Mouse (Mus musculus) T-cell, adult 66 days (primary cell): ENCODE data around the gene Bckdha. TPM values are rescaled to one million over a fixed set of nuclear protein-coding genes. Genes with fewer than 3 reads are reported as not detected.

Experiments
- total RNA-seq, 2 experiments: library from RNA; stranded (reverse); gene quantifications; 3 replicates in 1 of 2; 4 replicates in 1 of 2; pipeline ENCODE4 v1.2.4; 2023

Gene Bckdha
- 10 to 100 TPM; 23.2 to 24.9 TPM for total RNA-seq

DNA sequence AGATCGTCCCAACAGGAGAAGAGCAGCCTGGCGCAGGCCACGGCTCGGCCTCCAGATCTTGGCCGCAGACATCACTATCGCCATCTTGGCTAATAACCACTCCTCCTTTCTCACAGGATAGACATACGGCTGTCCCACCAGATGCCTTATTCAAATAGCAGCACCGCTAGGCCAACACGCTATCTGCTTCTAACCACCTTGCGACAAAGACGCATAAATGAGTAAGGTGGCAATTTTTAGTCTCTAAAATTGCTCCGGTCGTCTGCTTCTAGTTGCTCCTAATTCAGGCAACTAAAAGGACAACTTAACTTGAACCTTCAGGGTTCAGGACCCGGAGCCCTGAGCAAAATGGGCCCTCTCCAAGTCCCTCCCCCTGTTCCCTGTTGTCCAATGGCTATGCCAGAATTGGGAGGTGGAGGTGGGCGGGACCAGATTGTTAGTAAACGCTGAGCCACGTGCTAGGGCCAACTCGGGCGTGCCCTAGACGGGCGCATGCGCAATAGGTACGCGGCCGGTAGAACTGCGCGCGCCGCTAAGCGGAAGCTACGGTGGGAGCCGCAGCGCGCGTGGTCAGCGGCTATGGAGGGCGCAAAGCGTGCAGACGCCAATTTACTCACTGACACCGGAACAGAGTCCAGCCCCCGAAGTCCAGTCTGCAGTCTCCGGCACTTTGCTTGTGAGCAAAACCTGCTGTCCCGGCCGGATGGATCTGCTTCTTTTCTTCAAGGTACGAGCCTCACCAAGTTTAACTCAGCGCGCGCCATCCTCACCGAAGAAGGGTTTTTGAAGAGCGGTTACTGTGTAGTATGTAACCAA, at the start of gene Bckdha, which contains the start of gene Exosc5:
Bckdha (minus strand) TSS at position 325 of the 816 bp plus-strand sequence.
Exosc5 (plus strand) TSS at position 508 of the 816 bp plus-strand sequence.

DNA sequence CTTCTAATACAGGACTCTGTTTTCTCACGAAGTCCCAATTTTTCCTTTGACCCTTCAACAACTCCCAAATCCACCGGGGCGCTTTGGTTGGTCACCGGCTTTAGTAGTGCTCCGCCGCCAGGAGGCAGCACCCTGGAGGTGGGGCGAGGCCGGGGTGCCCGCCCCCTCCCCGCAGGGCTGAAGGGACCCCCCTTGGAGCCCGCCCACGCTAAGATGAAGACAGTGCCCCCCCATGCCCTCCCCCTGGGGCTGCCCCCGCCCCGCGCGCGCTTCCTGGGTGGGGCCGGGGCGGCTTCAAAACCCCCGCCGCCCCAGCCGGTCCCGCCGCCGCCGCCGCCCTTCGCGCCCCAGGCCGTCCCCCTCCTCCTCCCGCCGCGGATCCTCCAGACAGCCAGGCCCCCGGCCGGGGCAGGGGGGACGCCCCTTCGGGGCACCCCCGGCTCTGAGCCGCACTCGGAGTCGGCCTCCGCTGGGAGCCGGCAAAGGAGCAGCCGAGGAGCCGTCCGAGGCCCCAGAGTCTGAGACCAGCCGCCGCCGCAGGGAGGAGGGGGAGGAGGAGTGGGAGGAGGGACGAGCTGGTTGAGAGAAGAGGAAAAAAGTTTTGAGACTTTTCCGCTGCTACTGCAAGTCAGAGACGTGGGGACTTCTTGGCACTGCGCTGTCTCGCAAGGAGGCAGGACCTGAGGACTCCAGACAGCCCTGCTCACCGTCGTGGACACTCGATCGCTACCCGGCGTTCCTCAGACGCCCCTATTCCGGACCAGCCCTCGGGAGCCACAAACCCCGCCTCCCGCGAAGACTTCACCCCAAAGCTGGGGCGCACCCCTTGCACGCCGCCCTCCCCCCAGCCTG, 28.1 kb upstream of the Bckdha start, which contains the start of gene Tgfb1:
Tgfb1 (plus strand) TSS at position 323 of the 852 bp plus-strand sequence.

DNA sequence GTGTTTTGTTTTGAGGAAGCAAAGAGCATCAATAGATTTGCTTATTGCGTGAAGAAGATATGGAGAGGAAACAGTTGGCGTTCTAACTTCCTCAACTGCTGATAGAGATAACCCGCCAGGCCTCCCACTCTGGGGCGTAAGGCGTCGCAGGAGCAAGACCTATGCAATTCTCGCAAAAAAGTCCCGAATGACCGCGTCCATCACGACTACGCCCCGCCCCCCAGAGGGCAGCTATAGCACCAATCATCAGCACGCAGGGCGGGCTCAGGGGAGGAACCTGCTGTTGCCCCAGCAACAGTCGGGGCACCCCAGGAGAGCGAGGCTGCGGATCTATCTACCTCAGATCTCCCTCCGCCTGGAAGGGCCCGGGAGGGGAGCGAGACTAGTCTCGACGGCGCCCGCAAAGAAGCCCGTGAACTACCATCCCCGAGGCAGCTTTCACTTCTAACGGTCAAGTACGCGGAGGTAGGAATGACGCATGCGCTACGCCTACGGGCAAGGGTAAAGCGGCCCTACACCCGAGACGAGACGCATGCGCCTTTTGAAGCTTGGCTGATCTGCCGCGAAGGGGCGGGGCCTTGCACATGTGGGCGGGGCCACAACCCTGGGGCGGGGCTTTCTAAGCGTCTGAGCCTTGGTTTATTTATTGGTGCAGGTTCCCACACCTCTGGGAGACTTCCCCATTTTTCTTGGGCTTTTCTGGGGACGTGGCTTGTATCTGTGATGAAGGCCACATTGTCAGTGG, 21.9 kb upstream of the Bckdha start, which contains the start of gene B9d2:
B9d2 (plus strand) TSS at position 267 of the 745 bp plus-strand sequence.

DNA sequence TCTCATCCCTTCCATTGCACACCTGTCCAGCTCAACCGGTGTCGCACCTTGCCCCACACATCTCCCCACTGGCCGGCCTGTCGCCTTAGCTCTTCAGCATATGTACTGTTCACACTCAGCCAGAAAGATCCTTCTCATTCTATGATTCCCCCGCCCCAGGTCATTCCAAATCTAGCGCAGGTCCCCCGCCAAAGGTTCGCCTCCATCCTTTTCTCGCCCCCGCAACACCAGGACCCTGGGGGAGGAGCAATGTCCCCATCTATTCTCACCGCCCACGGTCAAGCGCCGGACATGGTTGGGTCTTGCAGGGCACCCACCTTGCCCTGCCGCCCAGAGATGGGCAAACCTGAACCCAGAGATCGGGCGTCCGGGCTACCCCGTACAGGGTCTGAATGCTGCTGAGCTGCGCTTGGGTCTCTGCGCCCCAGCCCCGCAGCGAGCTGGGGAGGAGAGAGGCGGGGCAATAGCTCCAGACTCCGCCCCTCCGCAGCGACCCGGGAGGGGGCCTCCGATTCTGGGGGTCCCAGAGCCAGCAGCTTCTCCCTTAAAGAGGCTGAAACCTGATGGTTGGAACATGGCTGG, 16.0 kb upstream of the Bckdha start, which contains the start of gene Tmem91:
Tmem91 (minus strand) TSS at position 448 of the 582 bp plus-strand sequence.

DNA sequence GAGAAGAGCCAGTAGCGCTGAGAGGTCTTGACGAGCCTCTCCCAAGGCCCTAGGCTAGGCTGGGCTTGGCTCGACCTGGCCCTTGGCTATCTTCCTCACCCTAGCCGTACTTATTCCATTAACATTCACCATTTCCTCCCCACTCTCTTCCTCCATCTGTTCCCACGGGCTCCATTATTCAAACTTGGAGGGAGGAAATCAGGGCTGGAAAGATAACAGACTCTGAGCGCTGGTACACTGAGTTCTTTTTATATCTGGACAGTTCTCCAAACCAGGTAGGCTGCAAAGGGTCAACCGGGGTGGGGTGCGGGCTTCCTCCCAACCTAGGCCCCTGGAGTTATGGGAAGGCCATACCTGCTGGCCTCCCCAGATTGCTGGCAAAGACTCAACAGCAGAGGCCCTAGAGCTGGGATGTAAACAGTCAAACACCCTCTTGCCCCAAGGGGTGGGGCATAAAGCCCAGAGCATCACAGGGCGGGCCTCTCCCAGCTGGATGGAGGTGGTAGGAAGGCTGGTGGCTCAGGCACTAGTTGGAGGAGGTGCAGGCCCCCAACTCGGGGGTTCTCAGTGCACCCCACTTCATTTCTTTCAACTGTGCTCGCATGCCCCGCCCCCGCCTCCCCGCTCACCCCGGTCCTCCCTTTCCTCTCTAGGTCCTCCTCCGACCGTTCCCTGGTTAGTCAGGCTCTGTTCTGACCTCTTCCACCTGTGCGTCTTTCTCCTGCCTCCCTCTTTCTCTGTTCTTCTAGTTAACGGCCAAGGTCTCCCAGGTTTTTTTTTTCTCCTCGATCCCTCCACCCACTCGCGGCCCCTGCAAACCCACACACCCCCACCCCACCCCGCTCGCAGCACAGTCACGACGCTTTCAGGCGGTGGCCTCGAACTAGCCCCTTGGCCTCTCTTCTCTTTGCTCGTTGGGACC, 32.0 kb downstream of the Bckdha start, which contains the start of gene B3gnt8:
B3gnt8 (plus strand) TSS at position 146 of the 922 bp plus-strand sequence.

DNA sequence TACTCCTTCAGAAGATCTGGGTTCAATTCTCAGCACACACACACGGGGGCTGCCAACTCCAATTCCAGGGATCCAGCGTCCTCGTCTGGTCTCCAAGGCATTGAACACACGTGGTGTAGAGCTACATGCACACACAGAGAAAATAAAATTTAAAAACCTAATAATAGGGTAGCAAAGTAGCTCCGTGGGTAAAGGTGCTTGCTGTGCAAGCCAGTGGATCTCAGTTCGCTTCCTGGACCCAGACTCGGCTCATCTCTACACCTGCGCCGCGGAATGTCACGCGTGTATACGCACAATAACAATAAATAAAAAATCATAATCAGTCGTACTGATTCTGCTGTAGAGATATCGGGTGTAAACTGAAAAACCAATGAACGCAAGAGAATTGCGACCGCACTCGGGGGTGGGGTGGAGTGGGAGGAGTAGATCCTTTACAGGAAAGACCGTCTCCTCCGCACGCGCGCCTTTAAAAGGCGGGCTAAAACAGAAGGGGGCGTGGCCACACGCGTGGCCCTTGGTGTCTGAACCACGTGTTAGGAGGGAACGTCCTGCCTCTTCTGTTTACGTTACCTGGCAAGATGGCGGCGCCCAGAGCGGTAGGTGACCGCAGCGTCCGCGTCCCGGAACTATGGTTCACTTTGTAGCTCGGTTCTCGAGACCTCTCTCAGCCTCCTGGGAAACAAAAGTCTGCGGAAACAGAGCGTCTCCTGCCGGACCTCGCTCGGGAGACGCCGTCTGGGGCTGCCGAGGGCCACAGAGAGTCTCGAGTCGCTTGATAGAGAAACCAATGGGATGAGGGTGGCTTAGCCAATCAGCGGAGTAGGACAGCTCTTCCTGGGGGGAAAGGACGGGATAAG, 39.7 kb downstream of the Bckdha start, which contains the start of gene Dmac2:
Dmac2 (plus strand) TSS at position 550 of the 857 bp plus-strand sequence.

DNA sequence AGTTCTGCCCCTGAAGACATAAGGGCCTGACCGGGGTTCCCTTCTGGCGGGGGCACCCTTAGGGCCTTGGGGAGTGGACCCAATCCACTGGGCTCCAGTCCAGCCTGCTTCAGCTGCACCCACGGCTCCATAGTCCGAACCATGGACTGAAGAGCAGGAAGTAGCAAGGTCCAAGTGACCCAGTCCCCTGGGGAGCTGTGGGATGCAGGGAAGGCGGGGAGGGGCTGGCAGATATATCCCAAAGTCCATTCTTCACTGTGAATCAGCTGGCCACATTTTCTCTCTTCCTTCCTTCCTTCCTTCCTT, 43.1 kb downstream of the Bckdha start, which contains the start of gene Erich4:
Erich4 (minus strand) TSS at position 187 of the 306 bp plus-strand sequence.

Other genes starting within 250 kb of the Bckdha start
- not detected for gene Cxcl17, start 246.1 kb downstream of the Bckdha start, total RNA-seq
- under 1 TPM; 0.96 to 0.98 TPM for gene Ceacam1, start 181.4 kb downstream of the Bckdha start, total RNA-seq
- gene Ceacam2, start 119.1 kb downstream of the Bckdha start, total RNA-seq: not detected
- gene Erich4, start 43.1 kb downstream of the Bckdha start, total RNA-seq: under 1 TPM in 1 of 2 experiments, not detected in 1; 0.65 TPM
- 10 to 100 TPM; 61.9 to 63.2 TPM for gene Dmac2, start 39.6 kb downstream of the Bckdha start, total RNA-seq
- 1 to 10 TPM in 1 of 2 experiments, under 1 TPM in 1; 0.86 to 1.0 TPM for gene B3gnt8, start 32.3 kb downstream of the Bckdha start, total RNA-seq
- 10 to 100 TPM; 61.8 to 67.1 TPM for gene Exosc5, start 183 bp upstream of the Bckdha start, total RNA-seq
- under 1 TPM in 1 of 2 experiments, not detected in 1; 0.35 TPM for gene Tmem91, start 16.2 kb upstream of the Bckdha start, total RNA-seq
- 10 to 100 TPM; 24.0 to 24.8 TPM for gene B9d2, start 21.8 kb upstream of the Bckdha start, total RNA-seq
- gene Tgfb1, start 28.0 kb upstream of the Bckdha start, total RNA-seq: 100 to 1,000 TPM; 147 to 150 TPM
- 100 to 1,000 TPM; 106 to 113 TPM for gene Ccdc97, start 60.1 kb upstream of the Bckdha start, total RNA-seq
- 100 to 1,000 TPM; 223 to 229 TPM for gene Hnrnpul1, start 95.8 kb upstream of the Bckdha start, total RNA-seq
- gene Axl, start 129.7 kb upstream of the Bckdha start, total RNA-seq: 1 to 10 TPM; 7.6 to 9.4 TPM
- gene Cyp2s1, start 157.9 kb upstream of the Bckdha start, total RNA-seq: 10 to 100 TPM in 1 of 2 experiments, 1 to 10 TPM in 1; 8.5 to 11.1 TPM
- gene Cyp2b10, start 238.6 kb upstream of the Bckdha start, total RNA-seq: not detected